Mouse (Mus musculus) liver, postnatal 0 days (tissue): ENCODE data around the gene Ociad1. TPM values are rescaled to one million over a fixed set of nuclear protein-coding genes. Genes with fewer than 3 reads are reported as not detected.
A peak's percentile ranks its signal among the peaks of the same experiment; 100 is the strongest.

Source experiments
- ATAC-seq: fragments of 200-750 bp; cut with Nextera tagmentation; 2 replicates; pipeline ENCODE4 v1.8.0; 2017; ENCODE audit warnings: mild to moderate bottlenecking, moderate library complexity
- DNase-seq: peaks from one replicate; pipeline ENCODE4 v3.0.0-alpha.2; 2016
- H3K27ac ChIP-seq: fragments of 300-500 bp; sonication (generic); 2 replicates; pipeline ENCODE4 v1.5.1; 2014; ENCODE audit warnings: antibody characterized with exemption, moderate library complexity, mild to moderate bottlenecking, low read depth
- H3K27me3 ChIP-seq: fragments of 300-500 bp; sonication (generic); 2 replicates; pipeline ENCODE4 v1.6.1; 2014; ENCODE audit warnings: low read length, control low read depth, mixed read lengths; ENCODE audit not compliant: insufficient read depth
- H3K36me3 ChIP-seq: fragments of 300-500 bp; sonication (generic); replicated peaks from 2 replicates; pipeline ENCODE4 v1.6.1; 2014; ENCODE audit warnings: mild to moderate bottlenecking, control low read depth, low read length, moderate library complexity, mixed read lengths; ENCODE audit not compliant: insufficient read depth
- H3K4me1 ChIP-seq: fragments of 300-500 bp; sonication (generic); 2 replicates; pipeline ENCODE4 v1.6.1; 2014; ENCODE audit warnings: antibody characterized with exemption, mild to moderate bottlenecking, control low read depth; ENCODE audit not compliant: insufficient read depth
- H3K4me2 ChIP-seq: fragments of 300-500 bp; sonication (generic); 2 replicates; pipeline ENCODE4 v1.6.1; 2014; ENCODE audit warnings: low read depth, mild to moderate bottlenecking, low read length, moderate library complexity, mixed read lengths
- H3K4me3 ChIP-seq: fragments of 300-500 bp; sonication (generic); 2 replicates; pipeline ENCODE4 v1.5.1; 2014; ENCODE audit warnings: low read depth, low read length
- H3K9ac ChIP-seq: fragments of 300-500 bp; sonication (generic); replicated peaks from 2 replicates; pipeline ENCODE4 v1.6.1; 2014; ENCODE audit warnings: mild to moderate bottlenecking, moderate library complexity
- H3K9me3 ChIP-seq: fragments of 300-500 bp; sonication (generic); 2 replicates; pipeline ENCODE4 v1.6.1; 2016; ENCODE audit warnings: mild to moderate bottlenecking, control low read depth, low read length, mixed read lengths
- CTCF ChIP-seq: sonication (generic); IDR thresholded peaks from 2 replicates; pipeline ENCODE4 v1.5.1; 2016; ENCODE audit warnings: antibody characterized with exemption, low read depth
- EP300 ChIP-seq: IDR thresholded peaks from 2 replicates; pipeline ENCODE4 v1.6.1; 2016; ENCODE audit warnings: antibody characterized with exemption, low read depth, mild to moderate bottlenecking
- WGBS: fragments of 180-500 bp; shearing (Covaris S2); extraction: QIAGEN DNeasy Blood & Tissue Kit; methylation state at CpG from one replicate; pipeline ENCODE4 v1.1.7; 2014; ENCODE audit not compliant: insufficient replicate concordance; 5-methylcytosine and 5-hydroxymethylcytosine counted together
- polyA plus RNA-seq: library from polyadenylated mRNA; unstranded; fragments of >200 nt; fragmentation: Nextera tagmentation; extraction: Ambion mirVana; gene quantifications from 2 replicates; pipeline ENCODE4 v1.2.1, GENCODE M21; 2015

Gene Ociad1
- polyA plus RNA-seq, 1 experiment from 2014 or later = 98.7 TPM

DNA sequence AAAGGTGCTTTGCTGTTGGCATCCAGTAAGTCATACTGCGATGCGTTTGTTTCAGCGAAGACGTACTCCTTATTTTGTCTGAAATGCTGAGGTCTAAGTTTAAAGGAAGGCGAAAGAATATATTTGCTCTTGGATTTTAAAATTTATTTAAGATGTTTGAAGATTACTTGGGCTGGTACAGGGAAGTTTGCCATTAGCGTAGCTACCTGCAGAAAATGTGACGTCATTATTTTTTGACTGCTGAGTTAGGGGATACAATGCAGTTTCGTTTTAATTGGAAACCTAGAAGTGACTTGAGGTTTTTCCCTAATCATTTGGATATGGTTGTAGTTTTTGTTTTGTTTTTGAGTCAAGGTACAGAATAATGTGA lies 859 bp downstream of the Ociad1 start:
- WGBS = 5% methylated on average over 8 of the region's 8 CpGs
- no peak for DNase-seq
- Histone ChIP-seq H3K4me1 (peaks cover 6% of the 10 kb centered on the region; the same call in 1 of the 2 replicates), H3K9me3 (no peaks in the 10 kb centered on the region), H3K27me3 (no peaks in the 10 kb centered on the region), H3K9ac (peak overlapping the region; percentile 97), H3K4me3 (peak overlapping the region; percentile 99), H3K36me3 (peaks cover 28% of the 10 kb centered on the region), H3K27ac (peak overlapping the region; percentile 99), H3K4me2 (peak overlapping the region; percentile 77)
- no peak for TF ChIP-seq CTCF
- TF ChIP-seq EP300 = no peak
- ATAC-seq = no peak

DNA sequence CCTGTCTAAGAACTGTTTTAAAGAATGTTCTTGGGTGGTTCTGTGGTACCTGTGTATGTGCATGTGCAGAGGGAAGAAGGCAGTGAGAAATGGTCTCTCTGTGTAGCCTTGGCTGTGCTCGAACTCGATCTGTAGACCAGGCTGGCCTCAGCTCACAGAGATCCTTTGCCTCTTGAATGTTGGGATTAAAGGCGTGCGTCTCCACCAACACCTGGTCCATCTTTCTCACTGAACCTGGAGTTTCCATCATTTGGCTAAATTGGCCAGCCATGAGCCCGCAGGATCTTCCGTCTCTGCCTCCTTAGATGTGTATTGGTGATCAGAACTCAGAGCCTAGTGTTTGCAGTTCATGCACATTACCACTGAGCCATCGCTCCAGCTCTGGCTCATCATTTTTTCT lies 2.4 kb downstream of the Ociad1 start:
- H3K4me2 ChIP-seq = no peak overlapping the region
- WGBS = 96% methylated on average over 7 of the region's 7 CpGs
- no peak overlapping the region for H3K4me3 ChIP-seq

GRCm38 (mm10) chr5:73295916-73296315 lies 3.3 kb downstream of the Ociad1 start:
- Histone ChIP-seq H3K27me3 (no peaks in the 10 kb centered on the region), H3K36me3 (peaks cover 41% of the 10 kb centered on the region), H3K9ac (no peak overlapping the region), H3K9me3 (no peaks in the 10 kb centered on the region), H3K27ac (no peak overlapping the region), H3K4me3 (no peak overlapping the region), H3K4me1 (peaks cover 6% of the 10 kb centered on the region; the same call in 1 of the 2 replicates), H3K4me2 (no peak overlapping the region)
- WGBS = 86% methylated on average over 4 of the region's 4 CpGs
- DNase-seq = no peak
- no peak for ATAC-seq
- no peak for TF ChIP-seq EP300
- TF ChIP-seq CTCF = no peak

More for the DNA sequence above, 2.4 kb downstream of the Ociad1 start:
- peaks cover 6% of the 10 kb centered on the region; the same call in 1 of the 2 replicates for H3K4me1 ChIP-seq
- DNase-seq = no peak
- no peaks in the 10 kb centered on the region for H3K27me3 ChIP-seq
- H3K27ac ChIP-seq = no peak overlapping the region
- peaks cover 33% of the 10 kb centered on the region for H3K36me3 ChIP-seq
- no peak for ATAC-seq
- no peak for TF ChIP-seq EP300
- H3K9me3 ChIP-seq = no peaks in the 10 kb centered on the region
- no peak overlapping the region for H3K9ac ChIP-seq

DNA sequence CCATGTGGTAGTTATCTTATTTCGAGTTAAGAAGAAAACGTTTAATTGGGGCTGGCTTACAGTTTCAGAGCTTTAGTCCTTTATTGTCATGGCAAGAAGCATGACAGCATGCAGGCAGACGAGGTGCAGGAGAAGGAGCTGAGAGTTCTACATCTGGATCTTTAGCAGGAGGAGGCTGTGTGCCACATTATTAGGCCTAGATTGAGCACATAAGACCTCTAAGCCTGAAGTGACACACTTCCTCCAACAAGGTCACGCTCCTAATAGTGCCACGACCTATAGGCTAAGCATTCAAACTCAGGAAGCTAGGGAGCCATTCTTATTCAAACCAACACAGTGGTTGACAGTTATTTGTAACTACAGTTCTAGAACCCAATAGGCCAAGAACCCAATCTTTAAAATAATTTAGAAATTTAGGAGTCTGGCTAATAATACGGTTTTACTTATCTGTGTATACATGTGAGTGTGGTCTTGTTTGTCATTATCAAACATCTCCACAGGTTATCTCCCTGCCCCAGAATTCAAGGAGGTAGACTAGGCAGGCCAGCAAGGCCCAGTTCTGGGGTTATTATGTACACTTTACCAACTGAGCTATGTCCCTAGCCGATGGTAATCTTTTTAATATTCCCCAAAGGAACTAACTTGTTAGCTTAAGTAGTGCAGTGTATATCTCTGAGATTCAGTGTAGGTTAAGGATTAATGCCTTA lies 9.2 kb downstream of the Ociad1 start:
- Histone ChIP-seq H3K36me3 (peaks cover 64% of the 10 kb centered on the region), H3K27ac (no peak overlapping the region), H3K4me3 (no peak overlapping the region), H3K27me3 (no peaks in the 10 kb centered on the region), H3K9me3 (no peaks in the 10 kb centered on the region), H3K9ac (no peak overlapping the region), H3K4me2 (no peak overlapping the region), H3K4me1 (peaks cover 5% of the 10 kb centered on the region; the same call in 1 of the 2 replicates)
- ATAC-seq (no peak), DNase-seq (no peak)
- 71% methylated on average over 7 of the region's 7 CpGs for WGBS
- TF ChIP-seq CTCF (no peak), EP300 (peak; percentile 65)

- H3K4me2 ChIP-seq = no peak overlapping the region
- H3K4me3 ChIP-seq = no peak overlapping the region
- no peak overlapping the region for H3K9ac ChIP-seq
- H3K4me1 ChIP-seq = peaks cover 5% of the 10 kb centered on the region; the same call in 1 of the 2 replicates
- H3K36me3 ChIP-seq = peaks cover 71% of the 10 kb centered on the region
- ATAC-seq (no peak), DNase-seq (no peak)
- TF ChIP-seq CTCF = no peak
- H3K9me3 ChIP-seq = no peaks in the 10 kb centered on the region
- 90% methylated on average over 12 of the region's 12 CpGs for WGBS
- no peak overlapping the region for H3K27ac ChIP-seq
- no peaks in the 10 kb centered on the region for H3K27me3 ChIP-seq
These were observed 11.9 kb downstream of the Ociad1 start for GRCm38 (mm10) chr5:73304507-73304906.

DNA sequence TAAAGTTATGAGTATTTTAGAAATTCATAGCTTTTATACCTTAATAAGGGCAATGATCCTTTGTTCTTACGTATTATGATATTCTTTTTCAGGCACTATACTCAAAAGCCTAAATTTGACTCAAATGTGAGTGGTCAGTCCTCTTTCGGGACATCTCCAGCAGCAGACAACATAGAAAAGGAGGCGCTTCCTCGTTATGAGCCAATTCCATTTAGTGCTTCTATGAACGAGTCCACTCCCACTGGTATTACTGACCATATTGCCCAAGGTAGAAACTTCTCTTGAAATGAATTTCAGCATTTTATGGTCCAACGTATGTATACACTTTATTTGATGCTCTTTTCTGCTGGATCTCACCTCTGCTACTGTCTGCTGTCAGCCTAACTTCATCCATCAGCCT lies 13.9 kb downstream of the Ociad1 start:
- Histone ChIP-seq H3K36me3 (peaks cover 73% of the 10 kb centered on the region), H3K27me3 (no peaks in the 10 kb centered on the region), H3K4me2 (no peak overlapping the region), H3K4me3 (no peak overlapping the region), H3K9ac (no peak overlapping the region), H3K9me3 (no peaks in the 10 kb centered on the region), H3K4me1 (peaks cover 5% of the 10 kb centered on the region; the same call in 1 of the 2 replicates), H3K27ac (no peak overlapping the region)
- 93% methylated on average over 6 of the region's 6 CpGs for WGBS
- ATAC-seq = no peak
- no peak for DNase-seq
- TF ChIP-seq CTCF = no peak
- TF ChIP-seq EP300 = no peak

DNA sequence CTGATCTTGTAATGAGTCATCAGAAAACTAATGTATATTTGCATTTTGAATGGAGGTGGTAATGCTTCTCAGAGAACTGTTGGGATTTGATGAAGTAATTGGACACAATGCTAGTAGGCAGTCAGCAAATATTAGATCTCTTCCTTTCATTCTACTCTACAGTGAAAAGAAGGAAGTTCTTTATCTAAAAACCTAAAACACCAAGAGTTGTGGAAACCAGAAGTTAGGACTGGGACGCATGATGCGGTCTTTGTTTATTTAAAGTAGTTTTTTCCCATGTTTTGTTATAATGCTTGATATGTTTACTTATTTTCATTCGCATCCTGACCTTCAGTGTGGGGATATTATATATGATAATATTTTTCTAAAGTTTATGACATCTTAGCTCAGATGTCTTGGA lies 14.7 kb downstream of the Ociad1 start:
- ATAC-seq = no peak
- H3K4me3 ChIP-seq = no peak overlapping the region

More for the DNA sequence above, 14.7 kb downstream of the Ociad1 start:
- WGBS = 82% methylated on average over 3 of the region's 3 CpGs
- Histone ChIP-seq H3K36me3 (peaks cover 72% of the 10 kb centered on the region), H3K4me2 (no peak overlapping the region), H3K27ac (no peak overlapping the region), H3K9me3 (no peaks in the 10 kb centered on the region), H3K27me3 (no peaks in the 10 kb centered on the region), H3K9ac (no peak overlapping the region), H3K4me1 (peaks cover 3% of the 10 kb centered on the region; the same call in 1 of the 2 replicates)
- DNase-seq = no peak
- TF ChIP-seq CTCF = no peak
- no peak for TF ChIP-seq EP300
